Mouse (Mus musculus): ENCODE measurements around the gene Map3k7. TPM values are rescaled to one million over a fixed set of nuclear protein-coding genes. Genes with fewer than 3 reads are reported as not detected.
"Not testable (repeated sequence)": the region's sequence is repeated elsewhere in the genome, so short reads cannot be mapped to it uniquely, and the experiment has no call there.

The Map3k7 gene
- polyA plus RNA-seq, 1 experiment = 82.1 TPM

GRCm38 (mm10) chr4:32011218-32011973 is 47.5 kb downstream of the Map3k7 start:
- H3K27ac ChIP-seq (ENCODE audit: insufficient read depth, low read length) = no peak overlapping the region
- TF ChIP-seq POLR2A (IDR thresholded peaks at IDR 0.05; ENCODE audit: low read depth, low read length) = no peak
- no peak for TF ChIP-seq CTCF (IDR thresholded peaks at IDR 0.05; ENCODE audit: borderline replicate concordance, insufficient read depth, low read length)
- H3K4me3 ChIP-seq (ENCODE audit: insufficient read depth, low read length) = no peak overlapping the region
- H3K4me1 ChIP-seq (ENCODE audit: control insufficient read depth, insufficient read depth, low read length) = no peaks in the 10 kb centered on the region

- TF ChIP-seq CTCF (IDR thresholded peaks at IDR 0.05; ENCODE audit: borderline replicate concordance, insufficient read depth, low read length) = no peak
- TF ChIP-seq POLR2A (IDR thresholded peaks at IDR 0.05; ENCODE audit: low read depth, low read length) = no peak
- 0 out of 2 replicates have a peak, but pooled peaks cover 2% of the 10 kb centered on the region for H3K4me1 ChIP-seq (ENCODE audit: control insufficient read depth, insufficient read depth, low read length)
- H3K27ac ChIP-seq (ENCODE audit: insufficient read depth, low read length) = no peak overlapping the region
- H3K4me3 ChIP-seq (ENCODE audit: insufficient read depth, low read length) = no peak overlapping the region
Measured at GRCm38 (mm10) chr4:32021131-32021530, 57.2 kb downstream of the Map3k7 start.

GRCm38 (mm10) chr4:32022321-32022720 is 58.4 kb downstream of the Map3k7 start:
- Histone ChIP-seq H3K4me1 (ENCODE audit: control insufficient read depth, insufficient read depth, low read length) (0 out of 2 replicates have a peak, but pooled peaks cover 2% of the 10 kb centered on the region), H3K27ac (ENCODE audit: insufficient read depth, low read length) (no peak overlapping the region), H3K4me3 (ENCODE audit: insufficient read depth, low read length) (no peak overlapping the region)
- TF ChIP-seq CTCF (IDR thresholded peaks at IDR 0.05; ENCODE audit: borderline replicate concordance, insufficient read depth, low read length) (no peak), POLR2A (IDR thresholded peaks at IDR 0.05; ENCODE audit: low read depth, low read length) (no peak)

GRCm38 (mm10) chr4:32024170-32024569 is 60.3 kb downstream of the Map3k7 start:
- H3K4me3 ChIP-seq (ENCODE audit: insufficient read depth, low read length); H3K4me1 ChIP-seq (ENCODE audit: control insufficient read depth, insufficient read depth, low read length); H3K27ac ChIP-seq (ENCODE audit: insufficient read depth, low read length): not testable (repeated sequence)

- no peak for TF ChIP-seq POLR2A (IDR thresholded peaks at IDR 0.05; ENCODE audit: low read depth, low read length)
- TF ChIP-seq CTCF (IDR thresholded peaks at IDR 0.05; ENCODE audit: borderline replicate concordance, insufficient read depth, low read length) = no peak
- H3K4me1 ChIP-seq (ENCODE audit: control insufficient read depth, insufficient read depth, low read length) = 0 out of 2 replicates have a peak, but pooled peaks cover 2% of the 10 kb centered on the region
- H3K4me3 ChIP-seq (ENCODE audit: insufficient read depth, low read length) = no peak overlapping the region
- H3K27ac ChIP-seq (ENCODE audit: insufficient read depth, low read length) = no peak overlapping the region
Measured at GRCm38 (mm10) chr4:32025105-32025504, 61.2 kb downstream of the Map3k7 start.

- H3K27ac ChIP-seq (ENCODE audit: insufficient read depth, low read length) = no peak overlapping the region
- H3K4me3 ChIP-seq (ENCODE audit: insufficient read depth, low read length) = no peak overlapping the region
- 0 out of 2 replicates have a peak, but pooled peaks cover 2% of the 10 kb centered on the region for H3K4me1 ChIP-seq (ENCODE audit: control insufficient read depth, insufficient read depth, low read length)
- TF ChIP-seq CTCF (IDR thresholded peaks at IDR 0.05; ENCODE audit: borderline replicate concordance, insufficient read depth, low read length) (no peak), POLR2A (IDR thresholded peaks at IDR 0.05; ENCODE audit: low read depth, low read length) (no peak)
Measured at GRCm38 (mm10) chr4:32027094-32027493, 63.2 kb downstream of the Map3k7 start.

GRCm38 (mm10) chr4:32037267-32037666 is 73.4 kb downstream of the Map3k7 start:
- no peak overlapping the region for H3K27ac ChIP-seq (ENCODE audit: insufficient read depth, low read length)
- H3K4me1 ChIP-seq (ENCODE audit: control insufficient read depth, insufficient read depth, low read length) = no peaks in the 10 kb centered on the region
- TF ChIP-seq POLR2A (IDR thresholded peaks at IDR 0.05; ENCODE audit: low read depth, low read length) = no peak
- TF ChIP-seq CTCF (IDR thresholded peaks at IDR 0.05; ENCODE audit: borderline replicate concordance, insufficient read depth, low read length) = no peak
- no peak overlapping the region for H3K4me3 ChIP-seq (ENCODE audit: insufficient read depth, low read length)

GRCm38 (mm10) chr4:32041741-32042452 is 78.0 kb downstream of the Map3k7 start:
- Histone ChIP-seq H3K4me1 (ENCODE audit: control insufficient read depth, insufficient read depth, low read length) (no peaks in the 10 kb centered on the region; the same call in 1 of the 2 replicates), H3K4me3 (ENCODE audit: insufficient read depth, low read length) (no peak overlapping the region), H3K27ac (ENCODE audit: insufficient read depth, low read length) (no peak overlapping the region)
- TF ChIP-seq POLR2A (IDR thresholded peaks at IDR 0.05; ENCODE audit: low read depth, low read length) (no peak), CTCF (IDR thresholded peaks at IDR 0.05; ENCODE audit: borderline replicate concordance, insufficient read depth, low read length) (no peak)

- Histone ChIP-seq H3K4me3 (ENCODE audit: insufficient read depth, low read length) (no peak overlapping the region), H3K4me1 (ENCODE audit: control insufficient read depth, insufficient read depth, low read length) (no peaks in the 10 kb centered on the region; the same call in 1 of the 2 replicates), H3K27ac (ENCODE audit: insufficient read depth, low read length) (no peak overlapping the region)
- TF ChIP-seq CTCF (IDR thresholded peaks at IDR 0.05; ENCODE audit: borderline replicate concordance, insufficient read depth, low read length) (no peak), POLR2A (IDR thresholded peaks at IDR 0.05; ENCODE audit: low read depth, low read length) (no peak)
Measured at GRCm38 (mm10) chr4:32045234-32045633, 81.3 kb downstream of the Map3k7 start.

GRCm38 (mm10) chr4:32049824-32050223 is 85.9 kb downstream of the Map3k7 start:
- TF ChIP-seq CTCF (IDR thresholded peaks at IDR 0.05; ENCODE audit: borderline replicate concordance, insufficient read depth, low read length) (no peak), POLR2A (IDR thresholded peaks at IDR 0.05; ENCODE audit: low read depth, low read length) (no peak)

More at GRCm38 (mm10) chr4:32049824-32050223, 85.9 kb downstream of the Map3k7 start:
- Histone ChIP-seq H3K4me1 (ENCODE audit: control insufficient read depth, insufficient read depth, low read length) (no peaks in the 10 kb centered on the region), H3K4me3 (ENCODE audit: insufficient read depth, low read length) (no peak overlapping the region), H3K27ac (ENCODE audit: insufficient read depth, low read length) (no peak overlapping the region)
